Mouse (Mus musculus) testis, adult 2 months (tissue): Measurements from ENCODE around the gene Cog6.

Experiments
- CTCF ChIP-seq: fragments of 200-500 bp; IDR thresholded peaks from 2 replicates; pipeline ENCODE4 v1.5.1; 2012; ENCODE audit warnings: low read depth, mild to moderate bottlenecking, inconsistent platforms, low read length, moderate library complexity; ENCODE audit not compliant: control insufficient read depth, insufficient read depth, insufficient replicate concordance
- POLR2A ChIP-seq: fragments of 200-500 bp; IDR thresholded peaks from 2 replicates; pipeline ENCODE4 v1.6.1; 2012; ENCODE audit warnings: low read depth, mild to moderate bottlenecking, inconsistent platforms, low read length, moderate library complexity; ENCODE audit not compliant: control insufficient read depth

DNA sequence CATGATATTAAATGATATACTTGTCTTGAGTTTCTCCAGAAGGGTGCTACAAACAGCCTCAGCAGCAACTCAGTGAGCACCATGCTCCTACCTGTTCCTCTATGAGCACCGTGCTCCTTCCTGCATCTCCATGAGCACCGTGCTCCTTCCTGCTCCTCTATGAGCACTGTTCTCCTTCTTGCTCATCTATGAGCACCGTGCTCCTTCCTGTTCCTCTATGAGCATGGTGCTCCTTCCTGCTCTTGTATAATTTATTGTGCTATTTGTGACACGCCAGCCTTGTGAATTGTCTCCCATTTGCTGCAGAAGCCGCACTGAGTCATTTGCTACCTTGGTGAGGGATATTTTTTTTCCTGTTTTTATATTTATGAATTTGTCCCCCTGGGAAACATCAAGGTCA, 69.6 kb downstream of the Cog6 start:
- TF ChIP-seq CTCF: no peak
- no peak for TF ChIP-seq POLR2A
